Mouse (Mus musculus) kidney, postnatal 25 days (tissue): Measurements from ENCODE around the gene Zfp760.
A peak's percentile ranks its signal among the peaks of the same experiment; 100 is the strongest.
"Not testable (repeated sequence)": the region's sequence is repeated elsewhere in the genome, so short reads cannot be mapped to it uniquely, and the experiment has no call there.

Source experiments
- DNase-seq, 2 experiments: peaks; one replicate each; pipeline ENCODE4 v3.0.0; 2021; ENCODE audit warnings: mixed read lengths in 2 of 2

Gene Zfp760

DNA sequence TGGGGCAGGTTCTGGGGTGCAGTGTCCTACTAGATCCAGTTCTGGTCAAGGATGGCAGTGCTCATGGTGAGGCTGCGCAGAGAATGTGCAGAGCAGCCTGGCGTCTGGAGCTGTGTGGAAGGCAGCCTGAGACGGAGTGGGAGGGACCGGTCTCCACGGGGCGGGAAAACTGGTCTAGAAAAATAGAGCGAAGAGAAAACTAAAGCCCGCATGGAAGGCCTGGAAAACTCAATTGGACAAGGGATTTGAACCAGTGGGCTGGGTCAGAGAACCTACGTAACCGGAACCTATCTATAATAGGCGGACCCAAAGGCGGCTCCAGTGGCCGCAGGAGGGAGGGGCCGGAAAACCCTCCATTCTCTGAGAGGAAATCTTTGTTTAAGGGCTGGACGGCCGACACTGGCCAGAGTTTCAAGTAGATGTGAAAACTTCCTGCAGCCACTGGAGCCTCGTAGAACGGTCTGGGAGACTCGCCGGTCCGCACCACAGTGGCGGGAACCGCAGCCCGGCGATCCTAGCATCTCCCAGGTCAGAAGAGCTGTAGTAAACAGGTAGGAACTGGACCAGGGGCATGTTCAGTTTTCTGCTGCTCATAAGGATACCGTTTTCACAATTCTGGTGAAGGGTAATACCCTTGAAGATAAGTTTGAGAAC lies at the start of gene Zfp760:
Gene Zfp760, plus strand, starts transcription at position 399 of the 654 bp plus-strand sequence.
- peak; percentile 90 to 94 for DNase-seq

- DNase-seq: not testable (repeated sequence)
Measured at GRCm38 (mm10) chr17:21678826-21679225, 28.7 kb upstream of the Zfp760 start.

DNA sequence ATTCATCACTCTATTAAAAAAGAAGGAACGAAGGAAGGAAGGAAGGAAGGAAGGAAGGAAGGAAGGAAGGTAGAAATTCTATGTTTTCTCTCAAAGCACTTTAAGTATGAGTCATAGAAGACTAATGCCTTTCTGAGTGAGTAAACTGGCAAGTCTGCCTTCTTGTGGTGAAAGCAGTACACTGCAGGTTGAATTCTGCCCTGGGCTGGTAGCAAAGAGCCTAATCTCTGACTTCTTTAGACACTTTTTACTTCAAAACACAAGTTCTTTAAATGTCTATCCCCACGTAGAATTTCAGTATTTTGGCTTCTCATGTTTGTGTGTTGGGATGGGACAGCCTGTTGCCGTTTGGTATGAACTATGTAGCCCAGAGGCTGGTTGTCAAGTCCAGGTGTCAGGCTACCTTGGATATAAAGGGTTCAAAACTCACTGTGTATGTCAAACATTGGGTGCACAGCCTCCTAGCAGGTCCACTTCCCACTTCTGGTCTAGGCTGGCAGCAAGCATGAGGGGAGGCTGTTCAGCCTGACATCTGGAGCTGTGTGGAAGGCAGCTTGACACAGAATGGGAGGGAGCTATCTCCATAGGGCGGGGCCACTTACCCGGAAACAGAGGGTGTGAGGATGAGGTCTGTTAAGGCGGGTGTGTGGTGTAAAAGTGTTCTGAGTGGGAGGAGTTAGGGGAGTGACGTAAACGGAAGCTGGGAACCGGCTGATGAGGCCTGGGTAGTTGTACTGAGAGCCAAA lies 28.1 kb upstream of the Zfp760 start:
- DNase-seq: peak; percentile 89 to 94

GRCm38 (mm10) chr17:21680019-21680376 lies 27.5 kb upstream of the Zfp760 start:
- not testable (repeated sequence) for DNase-seq

DNA sequence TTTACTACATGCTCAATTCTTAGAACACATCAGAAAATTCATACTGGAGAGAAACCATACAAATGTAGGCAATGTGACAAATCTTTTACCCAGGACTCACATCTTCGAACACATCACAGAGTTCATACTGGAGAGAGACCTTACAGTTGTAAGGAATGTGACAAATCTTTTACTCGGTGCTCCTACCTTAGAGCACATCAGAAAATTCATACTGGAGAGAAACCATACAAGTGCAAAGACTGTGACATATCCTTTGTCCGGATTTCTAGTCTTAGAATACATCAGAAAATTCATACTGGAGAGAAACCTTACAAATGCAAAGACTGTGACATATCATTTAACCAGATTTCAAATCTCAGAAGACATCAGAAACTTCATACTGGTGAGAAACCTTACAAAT lies 16.0 kb upstream of the Zfp760 start, which contains the start of gene Gm10226:
Gene Gm10226, plus strand, starts transcription at position 301 of the 400 bp plus-strand sequence.
- DNase-seq: no peak

- DNase-seq: no peak
Measured at GRCm38 (mm10) chr17:21693342-21693741, 14.2 kb upstream of the Zfp760 start.

DNA sequence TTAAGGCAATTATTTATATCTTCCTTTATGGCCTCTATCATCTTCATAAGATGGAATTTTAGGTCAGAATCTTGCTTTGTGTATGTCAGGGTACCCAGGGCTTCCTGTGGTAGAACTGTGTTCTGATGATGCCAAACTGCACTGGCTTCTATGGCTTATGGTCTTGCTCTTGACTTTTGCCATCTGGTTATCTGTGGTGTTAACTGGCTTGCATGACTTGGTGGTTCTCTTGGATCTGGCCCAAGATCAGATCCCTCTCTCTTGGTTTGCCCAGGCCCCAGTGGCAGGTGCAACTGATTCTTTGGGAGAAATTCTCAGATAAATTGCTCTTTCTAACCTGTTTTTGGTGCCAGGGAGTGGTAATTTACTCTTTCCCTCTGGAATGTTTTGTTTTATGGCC lies 11.5 kb upstream of the Zfp760 start:
- no peak for DNase-seq

GRCm38 (mm10) chr17:21702281-21703240 lies 5.0 kb upstream of the Zfp760 start:
- DNase-seq: no peak

DNA sequence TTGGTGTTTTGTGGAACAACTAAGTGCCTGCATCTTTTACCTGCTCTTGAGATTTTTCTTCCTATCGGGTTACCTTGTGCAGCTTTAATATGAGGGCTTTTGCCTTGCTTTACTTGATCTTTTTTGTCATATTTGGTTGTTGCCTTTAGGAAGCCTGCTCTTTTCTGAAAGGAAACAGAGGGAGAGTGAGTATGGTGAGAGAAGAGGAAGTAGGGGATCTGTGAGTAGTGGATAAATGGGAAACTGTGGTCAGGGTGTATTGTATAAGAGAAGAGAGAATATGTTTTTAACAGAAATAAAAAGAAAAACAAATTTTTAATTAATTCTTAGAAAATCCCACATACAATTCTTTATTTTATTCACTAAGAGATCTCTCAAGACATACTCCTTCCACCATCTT lies 4.1 kb upstream of the Zfp760 start:
- no peak for DNase-seq

DNA sequence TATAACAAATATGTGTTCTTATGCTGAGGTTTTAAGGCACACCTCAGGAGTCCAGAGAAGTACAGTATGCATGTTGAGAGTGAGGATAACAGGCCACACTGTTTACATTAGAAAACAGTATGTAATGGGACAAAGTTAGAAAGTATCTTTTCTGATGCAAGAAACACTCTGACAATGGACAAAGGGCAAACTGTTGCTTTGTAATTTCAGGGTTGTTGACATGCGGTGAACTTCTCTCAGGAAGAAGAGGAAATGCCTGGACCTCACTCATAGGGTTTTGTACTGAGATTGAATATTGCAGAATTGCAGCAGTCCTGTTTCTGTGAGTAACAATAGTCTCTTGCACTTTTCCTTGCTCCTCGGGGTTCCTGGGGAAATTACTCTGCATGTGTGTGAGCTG lies 860 bp downstream of the Zfp760 start:
- no peak for DNase-seq

DNA sequence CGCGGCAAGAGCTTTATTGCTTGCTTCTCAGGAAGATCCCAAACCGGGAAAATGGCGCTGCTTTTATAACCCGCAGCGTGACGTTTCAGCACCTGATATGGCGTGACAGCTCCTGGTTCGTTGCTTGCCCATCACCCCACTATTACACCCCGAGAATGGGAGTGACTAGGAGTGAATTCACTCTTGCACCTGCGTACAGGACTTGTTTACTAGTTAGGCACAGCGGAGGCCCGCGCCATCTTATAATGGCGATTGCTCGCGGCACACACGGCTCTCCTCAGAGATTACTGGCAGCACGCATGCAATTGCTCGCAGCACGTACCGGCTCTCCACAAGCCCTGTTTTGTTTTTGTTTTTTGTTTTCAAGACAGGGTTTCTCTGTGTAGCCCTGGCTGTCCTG lies 23.0 kb downstream of the Zfp760 start, which contains the start of gene Zfp229:
Gene Zfp229, plus strand, starts transcription at position 301 of the 400 bp plus-strand sequence.
- not testable (repeated sequence) for DNase-seq

DNA sequence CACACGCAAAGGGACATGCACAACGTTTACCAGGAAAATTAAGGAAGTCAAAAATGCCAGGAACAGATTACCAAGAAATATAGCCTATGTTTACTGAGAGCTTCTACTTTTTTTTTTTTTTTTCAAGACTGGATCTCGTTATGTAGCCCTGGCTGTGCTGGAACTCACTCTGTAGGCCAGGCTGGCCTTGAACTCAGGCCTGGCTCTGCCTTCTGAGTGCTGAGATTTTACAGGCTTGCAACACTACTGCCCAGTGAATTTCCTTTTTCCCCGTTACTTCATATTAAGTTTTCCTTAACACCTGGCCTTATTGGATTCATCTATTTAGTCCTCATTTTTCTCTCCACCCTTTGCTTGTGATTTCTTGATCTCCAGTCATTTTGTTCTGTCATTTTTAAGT lies 25.5 kb downstream of the Zfp760 start:
- no peak for DNase-seq

- DNase-seq: peak; percentile 78 to 82
Measured at GRCm38 (mm10) chr17:21733529-21734031, 26.0 kb downstream of the Zfp760 start.

- no peak for DNase-seq
Measured at GRCm38 (mm10) chr17:21752791-21753190, 45.2 kb downstream of the Zfp760 start.

DNA sequence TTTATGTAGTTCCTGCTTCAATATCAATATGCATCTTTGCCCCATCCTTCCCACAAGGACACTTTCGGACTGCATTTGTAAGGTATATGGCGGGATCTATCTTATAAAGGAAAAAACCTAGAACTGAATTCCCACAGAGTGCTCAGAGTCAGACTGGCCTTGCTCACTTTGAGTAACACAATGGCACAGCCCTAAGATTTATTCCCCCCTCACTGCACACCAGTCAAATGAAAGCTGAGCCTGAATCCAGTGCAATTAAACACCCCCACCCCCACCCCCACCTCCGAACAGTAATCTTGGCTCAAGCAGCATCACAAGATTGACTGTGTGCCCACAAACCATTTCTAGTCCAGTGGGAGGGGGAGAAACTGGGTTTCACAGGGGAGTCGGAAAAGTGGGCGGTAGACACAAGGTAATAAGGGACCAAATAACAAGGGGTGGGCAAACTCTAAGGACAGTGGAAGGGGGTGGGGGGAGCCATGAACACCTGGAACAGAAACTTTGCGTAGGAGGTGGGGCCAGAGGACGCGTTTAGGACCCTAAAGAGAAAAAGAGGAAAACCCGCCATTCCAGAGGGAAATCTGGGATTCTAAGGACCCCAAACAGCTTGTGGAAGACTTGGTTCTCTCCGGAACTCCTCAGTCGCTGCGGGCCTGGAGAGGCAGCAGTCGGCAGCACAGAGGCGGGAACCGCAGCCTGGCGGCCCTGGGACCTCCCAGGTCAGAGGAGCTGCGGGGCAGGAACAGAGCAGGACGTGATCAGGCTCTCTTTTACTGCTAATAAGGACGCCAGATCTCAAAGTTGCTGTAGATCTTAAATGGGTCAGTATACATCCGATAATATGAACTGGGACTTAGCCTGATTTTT lies 46.0 kb downstream of the Zfp760 start:
- DNase-seq: peak; percentile 24 to 46

- DNase-seq: no peak
Measured at GRCm38 (mm10) chr17:21770336-21770735, 62.8 kb downstream of the Zfp760 start.
